ENCODE assay signal across 8 mouse cellular contexts in the genomic region with DNA sequence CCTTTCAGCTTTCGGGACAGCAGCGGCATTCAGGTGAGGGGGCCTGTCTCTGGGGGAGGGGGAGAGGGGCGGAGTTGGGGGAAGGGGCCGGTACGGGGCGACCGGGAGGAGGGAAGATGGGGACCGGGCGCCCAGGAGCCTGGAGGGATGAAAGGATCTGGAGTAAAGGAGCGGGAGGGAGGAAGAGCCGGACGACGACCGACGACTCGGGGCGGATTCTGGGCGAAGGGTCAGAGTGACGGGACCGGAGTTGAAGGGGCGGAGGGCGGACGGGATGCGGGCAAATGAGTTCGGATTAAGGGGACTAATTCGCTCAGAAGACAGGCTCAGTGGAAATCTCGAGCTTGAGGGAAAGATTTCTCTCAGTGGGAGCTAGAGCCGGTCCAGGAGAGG. TPM values are rescaled to one million over a fixed set of nuclear protein-coding genes. Genes with fewer than 3 reads are reported as not detected.
DNase-seq lines count a peak whose midpoint lies in the region; ATAC-seq and TF ChIP-seq lines count a peak whose summit lies in the region.

No protein-coding gene starts in this region.

- peak overlapping the region; percentile 84 for H3K4me2 ChIP-seq in heart, embryonic 14.5 days (ENCODE audit: low read length)
- peak overlapping the region; percentile 66 for H3K4me2 ChIP-seq in forebrain, embryonic 12.5 days
- H3K4me2 ChIP-seq in liver, embryonic 14.5 days (ENCODE audit: low read depth): peak overlapping the region; percentile 79

- H3K9ac ChIP-seq in heart, embryonic 14.5 days (ENCODE audit: low read length): peak overlapping the region; percentile 88
- H3K9ac ChIP-seq in ES-E14 (ENCODE audit: insufficient read depth, low read depth, low read length, poor library complexity, severe bottlenecking): peak overlapping the region; percentile 96
- peak overlapping the region; percentile 79 for H3K9ac ChIP-seq in forebrain, embryonic 12.5 days
- peak overlapping the region; percentile 98 for H3K9ac ChIP-seq in liver, embryonic 14.5 days (replicated peaks)

- DNase-seq in heart, postnatal 36 days: no peak
- no peak for DNase-seq in ES-E14 (ENCODE audit: low read depth, low spot score)
- no peak for DNase-seq in liver, embryonic 14.5 days (ENCODE audit: low read depth in 3 of 3, low spot score in 3 of 3)
- DNase-seq in cerebellum, adult 11-12 months: no peak
- no peak for DNase-seq in thymus, postnatal 25 days

- H3K9me3 ChIP-seq in heart, embryonic 14.5 days (ENCODE audit: control insufficient read depth, low read length): no peaks in the 10 kb centered on the region
- no peaks in the 10 kb centered on the region for H3K9me3 ChIP-seq in ES-E14 (ENCODE audit: control insufficient read depth, insufficient read depth, low read depth, low read length)
- no peaks in the 10 kb centered on the region for H3K9me3 ChIP-seq in forebrain, embryonic 12.5 days
- H3K9me3 ChIP-seq in liver, embryonic 14.5 days (ENCODE audit: control insufficient read depth, low read length): no peaks in the 10 kb centered on the region

- H3K4me3 ChIP-seq in heart, embryonic 14.5 days (ENCODE audit: control insufficient read depth in 1 of 2, insufficient read depth in 1 of 2, low read depth in 1 of 2, low read length in 2 of 2): peak overlapping the region; percentile 85 to 94
- H3K4me3 ChIP-seq in ES-E14 (ENCODE audit: insufficient read depth in 1 of 2, low read depth in 1 of 2, low read length in 2 of 2, poor library complexity in 1 of 2, severe bottlenecking in 1 of 2): peak overlapping the region; percentile 90 to 95
- peak overlapping the region; percentile 78 for H3K4me3 ChIP-seq in forebrain, embryonic 12.5 days (replicated peaks)
- H3K4me3 ChIP-seq in liver, embryonic 14.5 days (ENCODE audit: insufficient read depth in 1 of 2, low read depth in 2 of 2, low read length in 2 of 2): peak overlapping the region; percentile 80 to 97
- H3K4me3 ChIP-seq in olfactory bulb, adult 2 months (ENCODE audit: insufficient read depth, low read depth, low read length): peak overlapping the region; percentile 76

- in situ Hi-C loops in ES-E14 (cut with MboI; ENCODE audit: low sequenced_read_pairs in 2 of 2, unreplicated experiment in 2 of 2): no loop called here

- under 1% methylated on average over 26 of the region's 28 CpGs for WGBS in heart, embryonic 14.5 days
- under 1% methylated on average over 27 of the region's 28 CpGs for WGBS in forebrain, embryonic 12.5 days
- WGBS in liver, embryonic 14.5 days (ENCODE audit: insufficient replicate concordance): under 1% methylated on average over 28 of the region's 28 CpGs
- WGBS in olfactory bulb, adult 2 months: 1% methylated on average over 27 of the region's 28 CpGs

- no peak for TF ChIP-seq POLR2A in olfactory bulb, adult 2 months (IDR thresholded peaks at IDR 0.05; ENCODE audit: insufficient read depth, low read depth, low read length)

- H3K4me1 ChIP-seq in heart, embryonic 14.5 days (ENCODE audit: control insufficient read depth in 2 of 2, insufficient read depth in 2 of 2, low read length in 2 of 2): peaks cover 0 to 8% of the 10 kb centered on the region in 2 experiments; a peak in 1 of 4 replicates
- H3K4me1 ChIP-seq in ES-E14 (ENCODE audit: control insufficient read depth in 2 of 2, insufficient read depth in 2 of 2, low read length in 2 of 2, poor library complexity in 1 of 2): peaks cover 0 to 8% of the 10 kb centered on the region in 2 experiments; a peak in 2 of 4 replicates
- peaks cover 14% of the 10 kb centered on the region for H3K4me1 ChIP-seq in forebrain, embryonic 12.5 days
- H3K4me1 ChIP-seq in liver, embryonic 14.5 days (replicated peaks; ENCODE audit: control insufficient read depth in 2 of 2, insufficient read depth in 2 of 2, low read length in 1 of 2): peaks cover 13 to 20% of the 10 kb centered on the region in 2 experiments
- H3K4me1 ChIP-seq in olfactory bulb, adult 2 months (ENCODE audit: control insufficient read depth, insufficient read depth, low read length): no peaks in the 10 kb centered on the region

- H3K27ac ChIP-seq in heart, embryonic 14.5 days (replicated peaks in 1 of 2; ENCODE audit: control insufficient read depth in 1 of 2, insufficient read depth in 1 of 2, low read depth in 2 of 2, low read length in 2 of 2): peak overlapping the region; percentile 93 to 95
- peak overlapping the region; percentile 83 for H3K27ac ChIP-seq in ES-E14 (ENCODE audit: insufficient read depth, low read depth, low read length, poor library complexity, severe bottlenecking)
- peak overlapping the region; percentile 93 for H3K27ac ChIP-seq in forebrain, embryonic 12.5 days
- peak overlapping the region; percentile 64 for H3K27ac ChIP-seq in liver, embryonic 14.5 days
- H3K27ac ChIP-seq in olfactory bulb, adult 2 months (ENCODE audit: insufficient read depth, low read depth, low read length): peak overlapping the region; percentile 67

- intact Hi-C loops in heart, postnatal 36 days (cut with DNase I): loop anchor here (1.0 to 2.0 kb wide), 3 partner anchors 35 to 74 kb away; partner anchors contain the start of genes Dcaf12 and Ubap2

- H3K27me3 ChIP-seq in heart, embryonic 14.5 days (ENCODE audit: control insufficient read depth, insufficient read depth, low read length): no peaks in the 10 kb centered on the region
- H3K27me3 ChIP-seq in forebrain, embryonic 12.5 days: no peaks in the 10 kb centered on the region
- H3K27me3 ChIP-seq in liver, embryonic 14.5 days (ENCODE audit: control insufficient read depth, insufficient read depth, low read length): no peaks in the 10 kb centered on the region

- TF ChIP-seq CTCF in liver, embryonic 14.5 days (IDR thresholded peaks at IDR 0.05; ENCODE audit: low read depth): no peak
- no peak for TF ChIP-seq CTCF in olfactory bulb, adult 2 months (IDR thresholded peaks at IDR 0.05; ENCODE audit: insufficient read depth, low read depth, low read length)

- peak; percentile 70 for ATAC-seq in heart, embryonic 14.5 days (ENCODE audit: insufficient number of reproducible peaks, insufficient read depth, low FRiP score, low read depth)
- peak; percentile 85 for ATAC-seq in forebrain, embryonic 12.5 days (ENCODE audit: low FRiP score)
- ATAC-seq in liver, embryonic 14.5 days (ENCODE audit: insufficient read depth): peak; percentile 54

- no peak for TF ChIP-seq EP300 in liver, embryonic 14.5 days (IDR thresholded peaks at IDR 0.05; ENCODE audit: low read depth)

- no peaks in the 10 kb centered on the region for H3K36me3 ChIP-seq in heart, embryonic 14.5 days (ENCODE audit: control insufficient read depth, insufficient read depth, low read length)
- no peaks in the 10 kb centered on the region for H3K36me3 ChIP-seq in ES-E14 (ENCODE audit: control insufficient read depth, insufficient read depth, low read length, poor library complexity, severe bottlenecking)
- H3K36me3 ChIP-seq in forebrain, embryonic 12.5 days (replicated peaks): peaks cover 17% of the 10 kb centered on the region; the same call in 1 of the 2 replicates
- no peaks in the 10 kb centered on the region for H3K36me3 ChIP-seq in liver, embryonic 14.5 days (replicated peaks; ENCODE audit: control insufficient read depth, insufficient read depth, low read depth)

TF ChIP-seq in ES-E14, 5 proteins besides CTCF, POLR2A, EP300 and RAD21:
- TF ChIP-seq ZC3H11A (IDR thresholded peaks at IDR 0.05; ENCODE audit: borderline replicate concordance, low read depth, low read length) (no peak), ZNF384 (IDR thresholded peaks at IDR 0.05; ENCODE audit: low read depth, low read length) (no peak), HCFC1 (IDR thresholded peaks at IDR 0.05; ENCODE audit: borderline replicate concordance, insufficient read depth, low read length) (no peak), CHD2 (IDR thresholded peaks at IDR 0.05; ENCODE audit: low read depth, low read length) (no peak), MAFK (IDR thresholded peaks at IDR 0.05; ENCODE audit: insufficient read depth, low read depth, low read length) (no peak)

RNA-seq across cellular contexts. Expression of gene Ubap1, which starts 0.4 kb away (rescaled TPM):
- 48.5 and 52.9 TPM in 2 replicates for polyA plus RNA-seq in heart, embryonic 14.5 days (2014; fragmentation: Nextera tagmentation; extraction: Ambion mirVana)
- 10 to 100 TPM; 34.1 to 40.3 TPM for total RNA-seq in heart, postnatal 36 days (2021)
- total RNA-seq in ES-E14 (2012; rRNA removed): 24.3 and 27.5 TPM in 2 replicates
- 79.7 and 80.4 TPM in 2 replicates for polyA plus RNA-seq in forebrain, embryonic 12.5 days (2016; fragmentation: Nextera tagmentation; extraction: Ambion mirVana)
- polyA plus RNA-seq in liver, embryonic 14.5 days (2012; rRNA removed): 12.4 and 16.9 TPM in 2 replicates
- polyA plus RNA-seq in liver, embryonic 14.5 days (2014; fragmentation: Nextera tagmentation; extraction: Ambion mirVana): 21.4 and 24.4 TPM in 2 replicates
- not detected in 2 replicates for polyA plus RNA-seq in olfactory bulb, adult 2 months (2012; ENCODE audit: insufficient read depth, insufficient read length, low replicate concordance, missing spikeins)

RNA-seq across cellular contexts. Expression of gene Dcaf12, which starts 34.5 kb away (rescaled TPM):
- polyA plus RNA-seq in heart, embryonic 14.5 days (2014; fragmentation: Nextera tagmentation; extraction: Ambion mirVana): 33.2 and 34.2 TPM in 2 replicates
- total RNA-seq in heart, postnatal 36 days (2021): 10 to 100 TPM; 37.9 to 43.4 TPM
- total RNA-seq in ES-E14 (2012; rRNA removed): 20.4 and 27.7 TPM in 2 replicates
- polyA plus RNA-seq in forebrain, embryonic 12.5 days (2016; fragmentation: Nextera tagmentation; extraction: Ambion mirVana): 70.9 and 78.6 TPM in 2 replicates
- 26.2 and 30.8 TPM in 2 replicates for polyA plus RNA-seq in liver, embryonic 14.5 days (2012; rRNA removed)
- 47.3 and 52.4 TPM in 2 replicates for polyA plus RNA-seq in liver, embryonic 14.5 days (2014; fragmentation: Nextera tagmentation; extraction: Ambion mirVana)
- polyA plus RNA-seq in olfactory bulb, adult 2 months (2012; ENCODE audit: insufficient read depth, insufficient read length, low replicate concordance, missing spikeins): not detected in 2 replicates
